8 mouse cellular contexts compared by ENCODE assay signal in genomic region chr6:122825923-122826742, GRCm38 (mm10). TPM values are rescaled to one million over a fixed set of nuclear protein-coding genes. Genes with fewer than 3 reads are reported as not detected.
DNase-seq lines count a peak whose midpoint lies in the region; ATAC-seq and TF ChIP-seq lines count a peak whose summit lies in the region.

No protein-coding gene starts in this region.

- no peaks in the 10 kb centered on the region for H3K36me3 ChIP-seq in ES-E14 (ENCODE audit: control insufficient read depth, insufficient read depth, low read length, poor library complexity, severe bottlenecking)
- peaks cover 16% of the 10 kb centered on the region for H3K36me3 ChIP-seq in forebrain, embryonic 14.5 days (ENCODE audit: control insufficient read depth, insufficient read depth, low read length)
- H3K36me3 ChIP-seq in lung, embryonic 14.5 days (ENCODE audit: insufficient read depth) = peaks cover 10% of the 10 kb centered on the region

- in situ Hi-C loops in ES-E14 (cut with MboI; ENCODE audit: low sequenced_read_pairs in 2 of 2, unreplicated experiment in 2 of 2) = no loop called here

- peak overlapping the region; percentile 23; the same call in 1 of the 2 replicates for H3K9ac ChIP-seq in ES-E14 (ENCODE audit: insufficient read depth, low read depth, low read length, poor library complexity, severe bottlenecking)
- H3K9ac ChIP-seq in forebrain, embryonic 14.5 days (ENCODE audit: low read length) = peak overlapping the region; percentile 54
- H3K9ac ChIP-seq in lung, embryonic 14.5 days = peak overlapping the region; percentile 48

- peak overlapping the region; percentile 45 to 68 for H3K4me3 ChIP-seq in ES-E14 (ENCODE audit: insufficient read depth in 1 of 2, low read depth in 1 of 2, low read length in 2 of 2, poor library complexity in 1 of 2, severe bottlenecking in 1 of 2)
- peak overlapping the region; percentile 27 for H3K4me3 ChIP-seq in forebrain, embryonic 14.5 days (ENCODE audit: low read depth, low read length)
- peak overlapping the region; percentile 57 for H3K4me3 ChIP-seq in layer of hippocampus, adult 2 months
- peak overlapping the region; percentile 37 for H3K4me3 ChIP-seq in lung, embryonic 14.5 days (ENCODE audit: low read depth, low read length)
- H3K4me3 ChIP-seq in olfactory bulb, adult 2 months (ENCODE audit: insufficient read depth, low read depth, low read length) = peak overlapping the region; percentile 45

- ATAC-seq in forebrain, embryonic 14.5 days = peak; percentile 55
- ATAC-seq in lung, embryonic 14.5 days (ENCODE audit: insufficient read depth) = peak; percentile 84

- no peak for TF ChIP-seq POLR2A in olfactory bulb, adult 2 months (IDR thresholded peaks at IDR 0.05; ENCODE audit: insufficient read depth, low read depth, low read length)

- 5% methylated on average over 29 of the region's 29 CpGs for WGBS in forebrain, embryonic 14.5 days
- WGBS in lung, embryonic 14.5 days = 3% methylated on average over 23 of the region's 29 CpGs
- 2% methylated on average over 29 of the region's 29 CpGs for WGBS in olfactory bulb, adult 2 months

- no peaks in the 10 kb centered on the region for H3K27me3 ChIP-seq in forebrain, embryonic 14.5 days (replicated peaks; ENCODE audit: control insufficient read depth, insufficient read depth, low read length)
- no peaks in the 10 kb centered on the region for H3K27me3 ChIP-seq in lung, embryonic 14.5 days (ENCODE audit: insufficient read depth, low read length)

- intact Hi-C loops in heart, postnatal 25 days (cut with DNase I) = loop anchor here (2.0 kb wide), 1 partner anchor 15 kb away; no protein-coding TSS in a partner anchor

- TF ChIP-seq CTCF in layer of hippocampus, adult 2 months (conservative IDR thresholded peaks at IDR 0.05) = no peak
- 0 out of 2 replicates have a peak, but pooled peaks have one; percentile 2 for TF ChIP-seq CTCF in lung, embryonic 14.5 days (IDR thresholded peaks at IDR 0.05; ENCODE audit: low read depth)
- TF ChIP-seq CTCF in olfactory bulb, adult 2 months (IDR thresholded peaks at IDR 0.05; ENCODE audit: insufficient read depth, low read depth, low read length) = no peak

- peaks cover 5 to 15% of the 10 kb centered on the region in 2 experiments; a peak in 3 of 4 replicates for H3K4me1 ChIP-seq in ES-E14 (ENCODE audit: control insufficient read depth in 2 of 2, insufficient read depth in 2 of 2, low read length in 2 of 2, poor library complexity in 1 of 2)
- H3K4me1 ChIP-seq in forebrain, embryonic 14.5 days (ENCODE audit: control insufficient read depth, insufficient read depth, low read length) = peaks cover 19% of the 10 kb centered on the region
- H3K4me1 ChIP-seq in lung, embryonic 14.5 days (ENCODE audit: insufficient read depth) = peaks cover 23% of the 10 kb centered on the region
- peaks cover 38% of the 10 kb centered on the region for H3K4me1 ChIP-seq in olfactory bulb, adult 2 months (ENCODE audit: control insufficient read depth, insufficient read depth, low read length)

- H3K4me2 ChIP-seq in forebrain, embryonic 14.5 days (ENCODE audit: low read length) = peak overlapping the region; percentile 62
- peak overlapping the region; percentile 74 for H3K4me2 ChIP-seq in lung, embryonic 14.5 days

- DNase-seq in ES-E14 (ENCODE audit: low read depth, low spot score) = peak; percentile 70
- peak; percentile 63 for DNase-seq in cerebellum, adult 11 months
- peak; percentile 49 for DNase-seq in forebrain, embryonic 14.5 days (ENCODE audit: low spot score)
- DNase-seq in heart, postnatal 25 days (ENCODE audit: low spot score) = peak; percentile 54
- DNase-seq in layer of hippocampus, adult 2 months (ENCODE audit: low spot score in 2 of 2) = peak; percentile 76 to 78
- DNase-seq in lung, embryonic 14.5 days = peak; percentile 69
- peak; percentile 63 for DNase-seq in thymus, postnatal 14 days

- H3K9me3 ChIP-seq in ES-E14 (ENCODE audit: control insufficient read depth, insufficient read depth, low read depth, low read length) = no peaks in the 10 kb centered on the region
- H3K9me3 ChIP-seq in forebrain, embryonic 14.5 days (replicated peaks; ENCODE audit: control insufficient read depth, low read length) = no peaks in the 10 kb centered on the region
- H3K9me3 ChIP-seq in lung, embryonic 14.5 days (ENCODE audit: low read depth, low read length) = no peaks in the 10 kb centered on the region

- H3K27ac ChIP-seq in ES-E14 (ENCODE audit: insufficient read depth, low read depth, low read length, poor library complexity, severe bottlenecking) = no peak overlapping the region
- H3K27ac ChIP-seq in forebrain, embryonic 14.5 days (ENCODE audit: low read depth, low read length) = peak overlapping the region; percentile 21; the same call in 1 of the 2 replicates
- peak overlapping the region; percentile 82 for H3K27ac ChIP-seq in layer of hippocampus, adult 2 months
- H3K27ac ChIP-seq in lung, embryonic 14.5 days (ENCODE audit: low read depth) = peak overlapping the region; percentile 73
- H3K27ac ChIP-seq in olfactory bulb, adult 2 months (ENCODE audit: insufficient read depth, low read depth, low read length) = peak overlapping the region; percentile 65

TF ChIP-seq in ES-E14, 5 proteins besides CTCF, POLR2A, EP300 and RAD21:
- TF ChIP-seq HCFC1 (IDR thresholded peaks at IDR 0.05; ENCODE audit: borderline replicate concordance, insufficient read depth, low read length) = no peak
- no peak for TF ChIP-seq ZNF384 (IDR thresholded peaks at IDR 0.05; ENCODE audit: low read depth, low read length)
- TF ChIP-seq ZC3H11A (IDR thresholded peaks at IDR 0.05; ENCODE audit: borderline replicate concordance, low read depth, low read length) = no peak
- TF ChIP-seq CHD2 (IDR thresholded peaks at IDR 0.05; ENCODE audit: low read depth, low read length) = no peak
- TF ChIP-seq MAFK (IDR thresholded peaks at IDR 0.05; ENCODE audit: insufficient read depth, low read depth, low read length) = no peak

RNA-seq across cellular contexts. Expression of gene Foxj2, which starts 6.4 kb away (rescaled TPM):
- 1.3 and 1.7 TPM in 2 replicates for total RNA-seq in ES-E14 (2012; rRNA removed)
- 4.9 and 6.4 TPM in 2 replicates for polyA plus RNA-seq in forebrain, embryonic 14.5 days (2014; fragmentation: Nextera tagmentation; extraction: Ambion mirVana)
- 10 to 100 TPM; 31.8 to 37.0 TPM for total RNA-seq in heart, postnatal 25 days (2021)
- total RNA-seq in layer of hippocampus, adult 2 months (2021) = 10 to 100 TPM; 28.8 to 30.7 TPM
- polyA plus RNA-seq in lung, embryonic 14.5 days (2014; fragmentation: Nextera tagmentation; extraction: Ambion mirVana) = 6.7 and 7.5 TPM in 2 replicates
- polyA plus RNA-seq in olfactory bulb, adult 2 months (2012; ENCODE audit: insufficient read depth, insufficient read length, low replicate concordance, missing spikeins) = not detected in 2 replicates

RNA-seq across cellular contexts. Expression of gene Slc2a3, which starts 24.7 kb away (rescaled TPM):
- total RNA-seq in ES-E14 (2012; rRNA removed) = 890 and 1,987 TPM in 2 replicates
- 15.6 and 18.1 TPM in 2 replicates for polyA plus RNA-seq in forebrain, embryonic 14.5 days (2014; fragmentation: Nextera tagmentation; extraction: Ambion mirVana)
- total RNA-seq in heart, postnatal 25 days (2021) = 1 to 10 TPM; 1.8 to 2.2 TPM
- total RNA-seq in layer of hippocampus, adult 2 months (2021) = 100 to 1,000 TPM; 104 to 109 TPM
- 8.4 and 8.9 TPM in 2 replicates for polyA plus RNA-seq in lung, embryonic 14.5 days (2014; fragmentation: Nextera tagmentation; extraction: Ambion mirVana)
- not detected in 2 replicates for polyA plus RNA-seq in olfactory bulb, adult 2 months (2012; ENCODE audit: insufficient read depth, insufficient read length, low replicate concordance, missing spikeins)

RNA-seq across cellular contexts. Expression of gene C3ar1, which starts 29.8 kb away (rescaled TPM):
- total RNA-seq in ES-E14 (2012; rRNA removed) = 0.22 TPM in 1 of 2 replicates, not detected in the other
- 1.1 and 1.2 TPM in 2 replicates for polyA plus RNA-seq in forebrain, embryonic 14.5 days (2014; fragmentation: Nextera tagmentation; extraction: Ambion mirVana)
- total RNA-seq in heart, postnatal 25 days (2021) = 1 to 10 TPM; 2.9 to 3.3 TPM
- total RNA-seq in layer of hippocampus, adult 2 months (2021) = under 1 TPM; 0.54 to 0.61 TPM
- polyA plus RNA-seq in lung, embryonic 14.5 days (2014; fragmentation: Nextera tagmentation; extraction: Ambion mirVana) = 3.2 and 4.0 TPM in 2 replicates
- polyA plus RNA-seq in olfactory bulb, adult 2 months (2012; ENCODE audit: insufficient read depth, insufficient read length, low replicate concordance, missing spikeins) = not detected in 2 replicates

RNA-seq across cellular contexts. Expression of gene Necap1, which starts 48.1 kb away (rescaled TPM):
- 32.9 and 40.4 TPM in 2 replicates for total RNA-seq in ES-E14 (2012; rRNA removed)
- polyA plus RNA-seq in forebrain, embryonic 14.5 days (2014; fragmentation: Nextera tagmentation; extraction: Ambion mirVana) = 106 and 123 TPM in 2 replicates
- 10 to 100 TPM; 22.1 to 24.9 TPM for total RNA-seq in heart, postnatal 25 days (2021)
- total RNA-seq in layer of hippocampus, adult 2 months (2021) = 100 to 1,000 TPM; 201 to 210 TPM
- 46.1 and 50.9 TPM in 2 replicates for polyA plus RNA-seq in lung, embryonic 14.5 days (2014; fragmentation: Nextera tagmentation; extraction: Ambion mirVana)
- polyA plus RNA-seq in olfactory bulb, adult 2 months (2012; ENCODE audit: insufficient read depth, insufficient read length, low replicate concordance, missing spikeins) = not detected in 2 replicates

Comparison
In these comparisons a context has a peak if more than half of its experiments do, and no peak if none do; other contexts are left out.
1. RNA of gene Foxj2, which starts 6.4 kb away (total RNA-seq): 31.8 to 37.0 TPM in heart, postnatal 25 days and 28.8 to 30.7 TPM in layer of hippocampus, adult 2 months; 1.3 to 1.7 TPM in ES-E14; every median in the first group is over 10 times any median in the second.
2. RNA of gene Slc2a3, which starts 24.7 kb away (total RNA-seq): 890 to 1,987 TPM in ES-E14 and 104 to 109 TPM in layer of hippocampus, adult 2 months; 1.8 to 2.2 TPM in heart, postnatal 25 days; every median in the first group is over 10 times any median in the second.
3. Peak in every context shown above with its lines, with median percentiles within 50 percentile points of each other: DNase-seq, H3K4me3 ChIP-seq and H3K9ac ChIP-seq.